Mouse (Mus musculus) ES-E14 (cell line): ENCODE data around the gene Smyd3. TPM values are rescaled to one million over a fixed set of nuclear protein-coding genes. Genes with fewer than 3 reads are reported as not detected.

Experiments
- DNase-seq: peaks from one replicate; pipeline ENCODE4 v3.0.0-alpha.2; 2013; ENCODE audit warnings: low read depth, low spot score
- H3K27ac ChIP-seq: 2 replicates; pipeline ENCODE4 v1.5.1; 2012; ENCODE audit warnings: low read depth, mild to moderate bottlenecking, low read length, moderate library complexity, mixed read lengths; ENCODE audit not compliant: poor library complexity, insufficient read depth, severe bottlenecking
- H3K36me3 ChIP-seq: 2 replicates; pipeline ENCODE4 v1.6.1; 2012; ENCODE audit warnings: mild to moderate bottlenecking, low read length, moderate library complexity, mixed read lengths; ENCODE audit not compliant: control insufficient read depth, poor library complexity, insufficient read depth, severe bottlenecking
- H3K4me1 ChIP-seq, 2 experiments: fragments of 150-350 bp in 1 of 2; sonication (generic) in 1 of 2; 2 replicates each; pipeline ENCODE4 v1.6.1; 2012; ENCODE audit warnings: low read length in 2 of 2, mild to moderate bottlenecking in 1 of 2, mixed read lengths in 1 of 2; ENCODE audit not compliant: control insufficient read depth in 2 of 2, insufficient read depth in 2 of 2, poor library complexity in 1 of 2
- H3K4me3 ChIP-seq, 2 experiments: fragments of 150-350 bp in 1 of 2; sonication (generic) in 1 of 2; 2 replicates each; pipeline ENCODE4 v1.5.1; 2012; ENCODE audit warnings: low read length in 2 of 2, low read depth in 1 of 2, mild to moderate bottlenecking in 1 of 2, mixed read lengths in 1 of 2; ENCODE audit not compliant: insufficient read depth in 1 of 2, poor library complexity in 1 of 2, severe bottlenecking in 1 of 2
- H3K9ac ChIP-seq: 2 replicates; pipeline ENCODE4 v1.6.1; 2012; ENCODE audit warnings: low read depth, mild to moderate bottlenecking, low read length, mixed read lengths; ENCODE audit not compliant: poor library complexity, insufficient read depth, severe bottlenecking
- H3K9me3 ChIP-seq: fragments of 150-350 bp; sonication (generic); 2 replicates; pipeline ENCODE4 v1.6.1; 2012; ENCODE audit warnings: low read depth, mild to moderate bottlenecking, low read length; ENCODE audit not compliant: control insufficient read depth, insufficient read depth
- CHD2 ChIP-seq: IDR thresholded peaks from 2 replicates; pipeline ENCODE4 v1.6.1; 2014; ENCODE audit warnings: mild to moderate bottlenecking, low read depth, low read length, inconsistent platforms
- HCFC1 ChIP-seq: IDR thresholded peaks from 2 replicates; pipeline ENCODE4 v1.6.1; 2012; ENCODE audit warnings: low read length, inconsistent platforms, borderline replicate concordance; ENCODE audit not compliant: insufficient read depth
- MAFK ChIP-seq: IDR thresholded peaks from 2 replicates; pipeline ENCODE4 v1.6.1; 2014; ENCODE audit warnings: mild to moderate bottlenecking, low read depth, low read length, inconsistent platforms; ENCODE audit not compliant: insufficient read depth
- ZC3H11A ChIP-seq: IDR thresholded peaks from 2 replicates; pipeline ENCODE4 v1.6.1; 2012; ENCODE audit warnings: low read depth, mild to moderate bottlenecking, inconsistent platforms, low read length, borderline replicate concordance
- ZNF384 ChIP-seq: IDR thresholded peaks from 2 replicates; pipeline ENCODE4 v1.6.1; 2012; ENCODE audit warnings: low read depth, low read length, inconsistent platforms
- in situ Hi-C, 2 experiments: fragments of 600-800 bp; cut with MboI; formaldehyde crosslinking; loops; one replicate each; pipeline ENCODE4 v1.15.1; 2025; ENCODE audit warnings: low sequenced_read_pairs in 2 of 2, inconsistent platforms in 1 of 2; ENCODE audit not compliant: unreplicated experiment in 2 of 2
- total RNA-seq: library from RNA; depleted of rRNA; stranded (reverse); fragments of 300-350 nt; gene quantifications from 2 replicates; pipeline ENCODE4 v1.2.3, GENCODE M21; 2012

Smyd3 gene
- total RNA-seq, 1 experiment = 18.3 TPM

GRCm38 (mm10) chr1:178989485-178989884 lies 528.4 kb downstream of the Smyd3 start:
- H3K9ac ChIP-seq = no peak overlapping the region
- no peaks in the 10 kb centered on the region for H3K4me1 ChIP-seq
- no peak overlapping the region for H3K27ac ChIP-seq
- in situ Hi-C loops = no loop called here
- no peak for DNase-seq
- no peaks in the 10 kb centered on the region for H3K36me3 ChIP-seq
- TF ChIP-seq ZNF384 (no peak), MAFK (no peak), CHD2 (no peak), HCFC1 (no peak), ZC3H11A (no peak)
- H3K9me3 ChIP-seq = no peaks in the 10 kb centered on the region
- H3K4me3 ChIP-seq = no peak overlapping the region

- H3K9me3 ChIP-seq = no peaks in the 10 kb centered on the region
- H3K36me3 ChIP-seq = no peaks in the 10 kb centered on the region
- TF ChIP-seq HCFC1 (no peak), CHD2 (no peak), ZC3H11A (no peak), MAFK (no peak), ZNF384 (no peak)
- H3K27ac ChIP-seq = no peak overlapping the region
- H3K4me3 ChIP-seq = no peak overlapping the region
- H3K9ac ChIP-seq = no peak overlapping the region
- no peak for DNase-seq
- H3K4me1 ChIP-seq = no peaks in the 10 kb centered on the region
- in situ Hi-C loops = no loop called here
These were observed 529.7 kb downstream of the Smyd3 start for GRCm38 (mm10) chr1:178988176-178988575.

- TF ChIP-seq CHD2 (no peak), ZC3H11A (no peak), ZNF384 (no peak), MAFK (no peak)
- Histone ChIP-seq H3K9me3 (no peaks in the 10 kb centered on the region), H3K4me1 (no peaks in the 10 kb centered on the region), H3K9ac (no peak overlapping the region), H3K27ac (no peak overlapping the region), H3K36me3 (no peaks in the 10 kb centered on the region), H3K4me3 (no peak overlapping the region)
- DNase-seq = no peak
- in situ Hi-C loops = no loop called here
These were observed 536.2 kb downstream of the Smyd3 start for GRCm38 (mm10) chr1:178981641-178982040.

- no peak overlapping the region for H3K4me3 ChIP-seq
- no peak overlapping the region for H3K27ac ChIP-seq
- in situ Hi-C loops = no loop called here
- no peaks in the 10 kb centered on the region for H3K36me3 ChIP-seq
- no peak for DNase-seq
- H3K4me1 ChIP-seq = no peaks in the 10 kb centered on the region
- no peaks in the 10 kb centered on the region for H3K9me3 ChIP-seq
- TF ChIP-seq ZNF384 (no peak), MAFK (no peak), CHD2 (no peak), HCFC1 (no peak), ZC3H11A (no peak)
- H3K9ac ChIP-seq = no peak overlapping the region
These were observed 537.7 kb downstream of the Smyd3 start for GRCm38 (mm10) chr1:178980185-178980584.

GRCm38 (mm10) chr1:178978617-178979245 lies 539.1 kb downstream of the Smyd3 start:
- in situ Hi-C loops = loop anchor here in 1 of 2 experiments (5.0 kb wide), 1 partner anchor 451 kb away; the partner anchor contains the start of gene Kif26b
- H3K27ac ChIP-seq = no peak overlapping the region
- H3K9me3 ChIP-seq = no peaks in the 10 kb centered on the region
- no peaks in the 10 kb centered on the region for H3K4me1 ChIP-seq
- H3K4me3 ChIP-seq = no peak overlapping the region
- no peaks in the 10 kb centered on the region for H3K36me3 ChIP-seq
- TF ChIP-seq ZC3H11A (no peak), ZNF384 (no peak), CHD2 (no peak), HCFC1 (no peak), MAFK (no peak)
- H3K9ac ChIP-seq = no peak overlapping the region
- no peak for DNase-seq
